Comparison of ENCODE assay signal across 12 mouse cellular contexts in the genomic region with DNA sequence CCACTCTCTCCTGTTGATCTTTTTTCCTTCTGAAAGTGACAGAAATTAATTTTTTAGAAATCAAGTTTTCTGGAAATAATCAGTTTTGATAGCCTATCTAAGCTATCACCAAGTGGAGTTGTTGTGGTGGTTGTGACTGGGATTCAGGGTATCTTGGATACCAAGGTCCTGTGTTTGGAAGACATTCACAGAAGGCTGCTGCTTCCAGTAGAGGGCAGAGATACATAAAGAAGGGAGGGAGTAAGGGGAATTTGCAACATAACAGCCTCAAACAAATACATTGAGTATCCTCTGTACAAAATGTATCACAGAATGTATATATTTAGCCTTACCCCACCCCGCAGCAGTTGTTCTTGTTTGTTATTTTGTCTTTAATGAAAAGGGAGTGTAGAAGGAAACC. TPM values are rescaled to one million over a fixed set of nuclear protein-coding genes. Genes with fewer than 3 reads are reported as not detected.
A peak's percentile ranks its signal among the peaks of the same experiment; 100 is the strongest.
DNase-seq lines count a peak whose midpoint lies in the region; ATAC-seq and TF ChIP-seq lines count a peak whose summit lies in the region.
"Had no signal": no experiment of that assay in that cellular context is flagged by ENCODE, and none has a peak within 500 bp of the region (broad histone marks: within the 10 kb centered on the region; RNA-seq: fewer than 3 reads in every experiment).

No protein-coding gene starts in this region.

- no peak overlapping the region for H3K4me2 ChIP-seq in liver, postnatal 0 days (ENCODE audit: low read depth, low read length)
- no peak overlapping the region for H3K4me2 ChIP-seq in liver, embryonic 12.5 days
- H3K4me2 ChIP-seq in forebrain, postnatal 0 days (ENCODE audit: low read depth): no peak overlapping the region

- H3K4me1 ChIP-seq in liver, postnatal 0 days (ENCODE audit: insufficient read depth): no peaks in the 10 kb centered on the region
- no peaks in the 10 kb centered on the region for H3K4me1 ChIP-seq in liver, embryonic 12.5 days
- H3K4me1 ChIP-seq in forebrain, postnatal 0 days (ENCODE audit: insufficient read depth): no peaks in the 10 kb centered on the region

- ATAC-seq in liver, postnatal 0 days: no peak
- no peak for ATAC-seq in liver, embryonic 12.5 days
- peak; percentile 83 for ATAC-seq in forebrain, postnatal 0 days
- ATAC-seq: activated CD4-positive, CD25-positive, alpha-beta regulatory T cell, adult 4 months had no signal

- no peak overlapping the region for H3K9ac ChIP-seq in liver, postnatal 0 days (replicated peaks)
- no peak overlapping the region for H3K9ac ChIP-seq in liver, embryonic 12.5 days
- no peak overlapping the region for H3K9ac ChIP-seq in forebrain, postnatal 0 days

- intact Hi-C loops in heart, postnatal 14 days (cut with DNase I): loop anchor here (2.0 to 10.0 kb wide), 2 partner anchors 105 to 433 kb away; no protein-coding TSS in a partner anchor
- intact Hi-C loops in heart, postnatal 25 days (cut with DNase I): loop anchor here (2.0 kb wide), 1 partner anchor 107 kb away; no protein-coding TSS in a partner anchor

- 87% methylated on average over 1 of the region's 1 CpGs for WGBS in liver, postnatal 0 days (ENCODE audit: insufficient replicate concordance)
- WGBS in liver, embryonic 12.5 days (ENCODE audit: insufficient replicate concordance): 67% methylated on average over 1 of the region's 1 CpGs
- 71% methylated on average over 1 of the region's 1 CpGs for WGBS in forebrain, postnatal 0 days

- no peaks in the 10 kb centered on the region for H3K27me3 ChIP-seq in liver, postnatal 0 days (ENCODE audit: insufficient read depth, low read length)
- no peaks in the 10 kb centered on the region for H3K27me3 ChIP-seq in liver, embryonic 12.5 days (replicated peaks)
- no peaks in the 10 kb centered on the region for H3K27me3 ChIP-seq in forebrain, postnatal 0 days (ENCODE audit: insufficient read depth, low read length)

- no peak for TF ChIP-seq EP300 in liver, postnatal 0 days (IDR thresholded peaks at IDR 0.05; ENCODE audit: low read depth)

- TF ChIP-seq CTCF in liver, postnatal 0 days (IDR thresholded peaks at IDR 0.05; ENCODE audit: low read depth): peak; percentile 41
- peak; percentile 68 for TF ChIP-seq CTCF in forebrain, postnatal 0 days (IDR thresholded peaks at IDR 0.05; ENCODE audit: low read depth)

- H3K36me3 ChIP-seq in liver, postnatal 0 days (replicated peaks; ENCODE audit: insufficient read depth, low read length): peaks cover 15% of the 10 kb centered on the region; the same call in 1 of the 2 replicates
- peaks cover 8% of the 10 kb centered on the region for H3K36me3 ChIP-seq in liver, embryonic 12.5 days
- peaks cover 15% of the 10 kb centered on the region; the same call in 1 of the 2 replicates for H3K36me3 ChIP-seq in forebrain, postnatal 0 days (ENCODE audit: insufficient read depth)

- H3K27ac ChIP-seq in liver, postnatal 0 days (ENCODE audit: low read depth): no peak overlapping the region
- no peak overlapping the region for H3K27ac ChIP-seq in liver, embryonic 12.5 days
- no peak overlapping the region for H3K27ac ChIP-seq in forebrain, postnatal 0 days (ENCODE audit: low read depth, low read length)

- no peaks in the 10 kb centered on the region for H3K9me3 ChIP-seq in liver, postnatal 0 days (ENCODE audit: low read length)
- H3K9me3 ChIP-seq in liver, embryonic 12.5 days (replicated peaks): no peaks in the 10 kb centered on the region
- H3K9me3 ChIP-seq in forebrain, postnatal 0 days (ENCODE audit: low read length): no peaks in the 10 kb centered on the region

- DNase-seq in heart, adult 11 months: peak; percentile 15
- DNase-seq in heart, postnatal 14 days: no peak
- no peak for DNase-seq in liver, postnatal 0 days
- DNase-seq in NIH3T3 (ENCODE audit: low read depth): peak; percentile 58
- peak; percentile 47 for DNase-seq in forebrain, postnatal 0 days
- DNase-seq in layer of hippocampus, adult 8-10 months (ENCODE audit: low spot score in 2 of 2): no peak
- DNase-seq in heart, postnatal 25 days (ENCODE audit: low spot score): no peak
- DNase-seq: heart, adult 18-20 months; left cerebral cortex, postnatal 4 days; thymus, postnatal 25 days had no signal

- H3K4me3 ChIP-seq in liver, postnatal 0 days (ENCODE audit: low read depth, low read length): no peak overlapping the region
- no peak overlapping the region for H3K4me3 ChIP-seq in liver, embryonic 12.5 days
- no peak overlapping the region for H3K4me3 ChIP-seq in forebrain, postnatal 0 days (ENCODE audit: low read depth, low read length)

RNA-seq across cellular contexts. Expression of gene Moxd1, which starts 31.3 kb away (rescaled TPM):
- total RNA-seq in heart, postnatal 14 days (2021): under 1 TPM; 0.46 to 0.86 TPM
- 0.04 TPM in 1 of 2 replicates, not detected in the other for polyA plus RNA-seq in liver, postnatal 0 days (2015; fragmentation: Nextera tagmentation; extraction: Ambion mirVana)
- 1.0 and 1.1 TPM in 2 replicates for polyA plus RNA-seq in liver, embryonic 12.5 days (2016; fragmentation: Nextera tagmentation; extraction: Ambion mirVana)
- 5.1 and 10.2 TPM in 2 replicates for total RNA-seq in forebrain, postnatal 0 days (2014; rRNA removed)
- polyA plus RNA-seq in forebrain, postnatal 0 days (2015; fragmentation: Nextera tagmentation; extraction: Ambion mirVana): 2.7 and 3.3 TPM in 2 replicates
- total RNA-seq in layer of hippocampus, adult 8-10 months (2022): 10 to 100 TPM in 1 of 4 experiments, 1 to 10 TPM in 3; 7.0 to 10.9 (median 7.5) TPM
- total RNA-seq in heart, postnatal 25 days (2021): 1 to 10 TPM in 1 of 2 experiments, under 1 TPM in 1; 0.28 to 1.0 TPM
- polyA plus RNA-seq: activated CD4-positive, CD25-positive, alpha-beta regulatory T cell, adult 4 months had no signal

RNA-seq across cellular contexts. Expression of gene Stx7, which starts 42.9 kb away (rescaled TPM):
- 10 to 100 TPM; 41.4 to 42.7 TPM for total RNA-seq in heart, postnatal 14 days (2021)
- polyA plus RNA-seq in liver, postnatal 0 days (2015; fragmentation: Nextera tagmentation; extraction: Ambion mirVana): 33.7 and 35.7 TPM in 2 replicates
- polyA plus RNA-seq in liver, embryonic 12.5 days (2016; fragmentation: Nextera tagmentation; extraction: Ambion mirVana): 34.0 TPM in 2 replicates
- 160 and 169 TPM in 2 replicates for total RNA-seq in forebrain, postnatal 0 days (2014; rRNA removed)
- polyA plus RNA-seq in forebrain, postnatal 0 days (2015; fragmentation: Nextera tagmentation; extraction: Ambion mirVana): 318 and 351 TPM in 2 replicates
- total RNA-seq in layer of hippocampus, adult 8-10 months (2022): 100 to 1,000 TPM; 113 to 155 (median 140) TPM
- total RNA-seq in heart, postnatal 25 days (2021): 10 to 100 TPM; 41.5 to 47.2 TPM

Comparison
In these comparisons a context has a peak if more than half of its experiments do, and no peak if none do; other contexts are left out.
1. DNase-seq: peak in heart, adult 11 months (single experiment), NIH3T3 (single experiment) and forebrain, postnatal 0 days (single experiment); none in heart, postnatal 14 days (0 of 2), liver, postnatal 0 days (single experiment), layer of hippocampus, adult 8-10 months (0 of 2) and heart, postnatal 25 days (single experiment).